Mouse (Mus musculus): ENCODE data around the gene Rassf7. TPM values are rescaled to one million over a fixed set of nuclear protein-coding genes. Genes with fewer than 3 reads are reported as not detected.

Gene Rassf7
- total RNA-seq (2012; rRNA removed) (9.4 and 11.6 TPM in 2 replicates), total RNA-seq (2014; rRNA removed) (6.7 and 8.1 TPM in 2 replicates), polyA plus RNA-seq (2012; ENCODE audit: insufficient read length, low read depth) (4.1 and 4.6 TPM in 2 replicates)

GRCm38 (mm10) chr7:141215101-141215879 lies at the start of gene Rassf7:
TSS of gene Rassf7 (plus strand) at chr7:141215860.
- peaks cover 32% of the 10 kb centered on the region for H3K27me3 ChIP-seq (replicated peaks)
- in situ Hi-C loops (cut with MboI; ENCODE audit: low pct_ligation_motif_present, low pct_unique_long_range_greater_than_20kb, low sequenced_read_pairs), result no loop called here
- no peaks in the 10 kb centered on the region for H3K79me2 ChIP-seq (replicated peaks; ENCODE audit: control insufficient read depth, extremely low read depth, insufficient read depth, poor library complexity, severe bottlenecking)
- DNase-seq (ENCODE audit: extremely low read depth), result peak; percentile 98
- peak within 1 kb of the TSS; percentile 64 for H3K4me2 ChIP-seq (ENCODE audit: insufficient read depth, low read depth, poor library complexity, severe bottlenecking)
- no peaks in the 10 kb centered on the region for H3K9me3 ChIP-seq (replicated peaks; ENCODE audit: low read length)
- dilution Hi-C loops (cut with MboI; ENCODE audit: extremely low pct_ligation_motif_present, extremely low pct_unique_long_range_greater_than_20kb, low sequenced_read_pairs), result no loop called here
- peak within 1 kb of the TSS; percentile 65 to 84 (median 74) for H3K4me3 ChIP-seq (replicated peaks in 1 of 3; ENCODE audit: low read depth in 2 of 3, low read length in 2 of 3, poor library complexity in 1 of 3)
- peaks cover 10 to 30% of the 10 kb centered on the region in 2 experiments for H3K4me1 ChIP-seq (ENCODE audit: control insufficient read depth in 1 of 2, insufficient read depth in 2 of 2)
- H3K27ac ChIP-seq (ENCODE audit: insufficient read depth, low read depth), result no peak within 1 kb of the TSS; the same call in 1 of the 2 replicates
- TF ChIP-seq NRF1 (IDR thresholded peaks at IDR 0.05; ENCODE audit: low read depth, low read length) (peak; percentile 31; the same call in 1 of the 2 replicates), JUN (IDR thresholded peaks at IDR 0.05; ENCODE audit: insufficient read depth, low read depth, low read length) (no peak), USF1 (IDR thresholded peaks at IDR 0.05; ENCODE audit: low read depth, low read length) (no peak), ZKSCAN1 (IDR thresholded peaks at IDR 0.05; ENCODE audit: borderline replicate concordance, low read depth, low read length) (no peak), MXI1 (IDR thresholded peaks at IDR 0.05; ENCODE audit: low read depth, low read length) (peak; percentile 61), BHLHE40 (IDR thresholded peaks at IDR 0.05; ENCODE audit: low read depth, low read length) (no peak), CHD2 (IDR thresholded peaks at IDR 0.05; ENCODE audit: low read length) (peak; percentile 66; the same call in 1 of the 2 replicates), ELF1 (IDR thresholded peaks at IDR 0.05; ENCODE audit: low read depth, low read length) (peak; percentile 94), RCOR1 (conservative IDR thresholded peaks at IDR 0.05; ENCODE audit: low read depth, low read length) (0 out of 2 replicates have a peak, but pooled peaks have one; percentile 18), NELFE (IDR thresholded peaks at IDR 0.05; ENCODE audit: low read depth, low read length) (peak; percentile 67; the same call in 1 of the 2 replicates), TCF12 (IDR thresholded peaks at IDR 0.05; ENCODE audit: low read depth, low read length) (peak; percentile 61; the same call in 1 of the 2 replicates), JUND (conservative IDR thresholded peaks at IDR 0.05; ENCODE audit: low read depth, low read length) (no peak), MEF2A (IDR thresholded peaks at IDR 0.05; ENCODE audit: borderline replicate concordance, low read depth, low read length) (no peak), HCFC1 (IDR thresholded peaks at IDR 0.05; ENCODE audit: low read depth, low read length) (peak; percentile 26; the same call in 1 of the 2 replicates), MAZ (IDR thresholded peaks at IDR 0.05; ENCODE audit: low read depth, low read length) (peak; percentile 9; the same call in 1 of the 2 replicates), TBP (conservative IDR thresholded peaks at IDR 0.05; ENCODE audit: low read depth, low read length) (0 out of 2 replicates have a peak, but pooled peaks have one; percentile 63), GABPA (IDR thresholded peaks at IDR 0.05; ENCODE audit: insufficient replicate concordance, low read depth, low read length) (no peak), IRF4 (IDR thresholded peaks at IDR 0.05; ENCODE audit: low read depth, low read length) (no peak), POLR2A (IDR thresholded peaks at IDR 0.05; ENCODE audit: low read depth, low read length) (peak; percentile 81), POLR2AphosphoS2 (IDR thresholded peaks at IDR 0.05; ENCODE audit: low read depth, low read length) (no peak)
- H3K9ac ChIP-seq (ENCODE audit: insufficient read depth, low read depth), result peak within 1 kb of the TSS; percentile 49
- peaks cover 0 to 28% of the 10 kb centered on the region in 2 experiments for H3K36me3 ChIP-seq (replicated peaks in 1 of 2; ENCODE audit: control insufficient read depth in 1 of 2, insufficient read depth in 1 of 2, low read length in 1 of 2)

Measured in CH12.LX (cell line).